Mouse (Mus musculus) limb, embryonic 10.5 days (tissue): ENCODE measurements around the gene Foxj2. TPM values are rescaled to one million over a fixed set of nuclear protein-coding genes. Genes with fewer than 3 reads are reported as not detected.
A peak's percentile ranks its signal among the peaks of the same experiment; 100 is the strongest.

Source experiments
- DNase-seq: peaks from one replicate; pipeline ENCODE4 v3.0.0-alpha.2; 2017; ENCODE audit warnings: low spot score
- H3K27ac ChIP-seq: fragments of 300-500 bp; sonication (generic); 2 replicates; pipeline ENCODE4 v1.5.1; 2016; ENCODE audit warnings: mild to moderate bottlenecking
- H3K27me3 ChIP-seq: fragments of 300-500 bp; sonication (generic); 2 replicates; pipeline ENCODE4 v1.6.1; 2016; ENCODE audit warnings: low read depth, mild to moderate bottlenecking; ENCODE audit not compliant: poor library complexity, severe bottlenecking
- H3K36me3 ChIP-seq: fragments of 300-500 bp; sonication (generic); 2 replicates; pipeline ENCODE4 v1.6.1; 2016; ENCODE audit warnings: mild to moderate bottlenecking, moderate library complexity
- H3K4me1 ChIP-seq: fragments of 300-500 bp; sonication (generic); 2 replicates; pipeline ENCODE4 v1.6.1; 2016
- H3K4me3 ChIP-seq: fragments of 300-500 bp; sonication (generic); 2 replicates; pipeline ENCODE4 v1.5.1; 2016; ENCODE audit warnings: mild to moderate bottlenecking, moderate library complexity
- H3K9me3 ChIP-seq: fragments of 300-500 bp; sonication (generic); replicated peaks from 2 replicates; pipeline ENCODE4 v1.6.1; 2016; ENCODE audit warnings: mild to moderate bottlenecking
- WGBS: fragments of 180-500 bp; shearing (Covaris S2); methylation state at CpG from one replicate; pipeline ENCODE4 v1.1.7; 2016; 5-methylcytosine and 5-hydroxymethylcytosine counted together
- microRNA-seq: library from miRNA; unstranded; fragments of <30 nt; microRNA quantifications from one replicate; pipeline ENCODE4, GENCODE M21; 2017
- polyA plus RNA-seq: library from polyadenylated mRNA; unstranded; fragments of >200 nt; fragmentation: Nextera tagmentation; extraction: Ambion mirVana; gene quantifications from 2 replicates; pipeline ENCODE4 v1.2.1, GENCODE M21; 2016

The Foxj2 gene
- polyA plus RNA-seq, 1 experiment from 2014 or later, result 3.2 TPM

DNA sequence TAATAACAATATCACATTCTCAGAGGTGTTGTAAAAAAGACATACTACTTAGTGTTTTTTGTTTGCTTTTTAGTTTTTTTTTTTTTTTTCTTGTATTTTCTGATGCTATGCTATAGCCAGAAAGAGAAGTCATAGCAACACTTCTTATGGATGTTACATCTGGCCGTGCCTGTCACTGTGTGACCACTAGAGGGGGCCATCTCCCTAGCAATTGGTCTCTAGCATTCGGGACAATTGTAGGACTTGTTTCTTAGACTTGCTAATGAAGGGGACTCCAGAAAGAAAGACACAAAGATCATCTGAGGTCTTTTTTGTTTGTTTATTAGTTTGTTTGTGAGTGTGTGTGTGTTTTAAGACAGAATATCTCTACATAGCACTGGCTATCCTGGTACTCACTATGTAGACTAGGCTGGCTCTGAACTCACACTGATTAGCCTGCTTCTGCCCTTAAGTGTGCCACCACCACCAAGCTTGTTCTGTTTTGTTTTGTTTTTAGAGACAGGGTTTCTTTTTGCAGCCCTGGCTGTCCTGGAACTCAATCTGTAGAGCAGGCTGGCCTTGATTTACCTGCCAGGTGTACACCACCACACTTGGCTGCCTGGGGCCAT, 72.8 kb downstream of the Foxj2 start:
- 23% methylated on average over 2 of the region's 2 CpGs for WGBS
- DNase-seq, result peak; percentile 61
- Histone ChIP-seq H3K9me3 (no peaks in the 10 kb centered on the region), H3K4me3 (no peak overlapping the region), H3K27ac (no peak overlapping the region), H3K27me3 (no peaks in the 10 kb centered on the region), H3K4me1 (no peaks in the 10 kb centered on the region), H3K36me3 (peaks cover 45% of the 10 kb centered on the region)

Small RNAs within 50 kb of the gene (microRNA-seq; reads per million reads assigned to microRNA genes)
- not detected for gene Mir7231

Other genes with a start within 250 kb of the Foxj2 start
- 0.63 and 1.5 TPM in 2 replicates for gene Apobec1, start 217.5 kb upstream of the Foxj2 start, polyA plus RNA-seq
- not detected in 2 replicates for gene Gdf3, start 209.8 kb upstream of the Foxj2 start, polyA plus RNA-seq
- gene Dppa3, start 193.5 kb upstream of the Foxj2 start, polyA plus RNA-seq, result not detected in 2 replicates
- gene Nanog, start 112.4 kb upstream of the Foxj2 start, polyA plus RNA-seq, result 0.11 TPM in 1 of 2 replicates, not detected in the other
- 61.3 and 74.0 TPM in 2 replicates for gene Slc2a3, start 18.3 kb upstream of the Foxj2 start, polyA plus RNA-seq
- gene C3ar1, start 36.2 kb downstream of the Foxj2 start, polyA plus RNA-seq, result 0.73 and 1.2 TPM in 2 replicates
- gene Necap1, start 54.6 kb downstream of the Foxj2 start, polyA plus RNA-seq, result 52.1 and 56.2 TPM in 2 replicates
- 0.40 and 0.56 TPM in 2 replicates for gene Clec4a1, start 101.9 kb downstream of the Foxj2 start, polyA plus RNA-seq
- 0.40 TPM in 1 of 2 replicates, not detected in the other for gene Clec4a3, start 132.6 kb downstream of the Foxj2 start, polyA plus RNA-seq
- gene Clec4a4, start 170.5 kb downstream of the Foxj2 start, polyA plus RNA-seq, result not detected in 2 replicates
- gene Clec4b1, start 230.0 kb downstream of the Foxj2 start, polyA plus RNA-seq, result not detected in 2 replicates